Mouse (Mus musculus): ENCODE results near the gene Znrd1as. TPM values are rescaled to one million over a fixed set of nuclear protein-coding genes. Genes with fewer than 3 reads are reported as not detected.

The Znrd1as gene
- polyA plus RNA-seq (2015; fragmentation: Nextera tagmentation; extraction: Ambion mirVana) = 6.8 and 8.3 TPM in 2 replicates

GRCm38 (mm10) chr17:36957999-36958743 is at the start of gene Znrd1as, which contains the start of gene Znrd1:
TSS of gene Znrd1as (plus strand) at chr17:36958592.
TSS of gene Znrd1 (minus strand) at chr17:36958559.

GRCm38 (mm10) chr17:36942791-36943471 is 15.5 kb upstream of the Znrd1as start, which contains the start of gene Rnf39:
TSS of gene Rnf39 (plus strand) at chr17:36942918.

GRCm38 (mm10) chr17:36950981-36951947 is 7.1 kb upstream of the Znrd1as start, which contains the start of gene Ppp1r11:
TSS of gene Ppp1r11 (minus strand) at chr17:36951741.

GRCm38 (mm10) chr17:36981221-36981813 is 22.9 kb downstream of the Znrd1as start, which contains the start of gene 2410137M14Rik:
TSS of gene 2410137M14Rik (minus strand) at chr17:36981237.

GRCm38 (mm10) chr17:36989437-36989836 is 31.0 kb downstream of the Znrd1as start, which contains the start of gene H2-M5:
TSS of gene H2-M5 (minus strand) at chr17:36989537.

GRCm38 (mm10) chr17:37000863-37001262 is 42.5 kb downstream of the Znrd1as start, which contains the start of gene Zfp57:
TSS of gene Zfp57 (plus strand) at chr17:37001163.

Other genes with a start within 250 kb of the Znrd1as start
- not detected in 2 replicates for gene H2-M10.5, start 185.7 kb upstream of the Znrd1as start, polyA plus RNA-seq (2015; fragmentation: Nextera tagmentation; extraction: Ambion mirVana)
- not detected in 2 replicates for gene H2-M10.6, start 146.4 kb upstream of the Znrd1as start, polyA plus RNA-seq (2015; fragmentation: Nextera tagmentation; extraction: Ambion mirVana)
- gene Trim26, start 121.5 kb upstream of the Znrd1as start, polyA plus RNA-seq (2015; fragmentation: Nextera tagmentation; extraction: Ambion mirVana) = 30.2 and 41.1 TPM in 2 replicates
- 0.09 TPM in 1 of 2 replicates, not detected in the other for gene Trim15, start 91.4 kb upstream of the Znrd1as start, polyA plus RNA-seq (2015; fragmentation: Nextera tagmentation; extraction: Ambion mirVana)
- gene Trim10, start 89.0 kb upstream of the Znrd1as start, polyA plus RNA-seq (2015; fragmentation: Nextera tagmentation; extraction: Ambion mirVana) = 5.5 and 5.9 TPM in 2 replicates
- not detected in 2 replicates for gene Trim40, start 68.5 kb upstream of the Znrd1as start, polyA plus RNA-seq (2015; fragmentation: Nextera tagmentation; extraction: Ambion mirVana)
- not detected in 2 replicates for gene Trim31, start 60.5 kb upstream of the Znrd1as start, polyA plus RNA-seq (2015; fragmentation: Nextera tagmentation; extraction: Ambion mirVana)
- 0.44 and 0.91 TPM in 2 replicates for gene Rnf39, start 15.7 kb upstream of the Znrd1as start, polyA plus RNA-seq (2015; fragmentation: Nextera tagmentation; extraction: Ambion mirVana)
- 115 and 189 TPM in 2 replicates for gene Ppp1r11, start 6.9 kb upstream of the Znrd1as start, polyA plus RNA-seq (2015; fragmentation: Nextera tagmentation; extraction: Ambion mirVana)
- gene Znrd1, start within 50 bp of the Znrd1as start, polyA plus RNA-seq (2015; fragmentation: Nextera tagmentation; extraction: Ambion mirVana) = 64.6 and 73.7 TPM in 2 replicates
- gene 2410137M14Rik, start 22.6 kb downstream of the Znrd1as start, polyA plus RNA-seq (2015; fragmentation: Nextera tagmentation; extraction: Ambion mirVana) = not detected in 2 replicates
- gene H2-M5, start 30.9 kb downstream of the Znrd1as start, polyA plus RNA-seq (2015; fragmentation: Nextera tagmentation; extraction: Ambion mirVana) = 0.12 TPM in 1 of 2 replicates, not detected in the other
- 14.6 and 21.4 TPM in 2 replicates for gene Zfp57, start 42.6 kb downstream of the Znrd1as start, polyA plus RNA-seq (2015; fragmentation: Nextera tagmentation; extraction: Ambion mirVana)
- gene Mog, start 64.8 kb downstream of the Znrd1as start, polyA plus RNA-seq (2015; fragmentation: Nextera tagmentation; extraction: Ambion mirVana) = 0.06 TPM in 1 of 2 replicates, not detected in the other
- gene Gabbr1, start 87.4 kb downstream of the Znrd1as start, polyA plus RNA-seq (2015; fragmentation: Nextera tagmentation; extraction: Ambion mirVana) = 10.0 and 17.7 TPM in 2 replicates
- gene Olfr90, start 129.9 kb downstream of the Znrd1as start, polyA plus RNA-seq (2015; fragmentation: Nextera tagmentation; extraction: Ambion mirVana) = not detected in 2 replicates
- 0.09 TPM in 1 of 2 replicates, not detected in the other for gene Olfr91, start 139.7 kb downstream of the Znrd1as start, polyA plus RNA-seq (2015; fragmentation: Nextera tagmentation; extraction: Ambion mirVana)
- not detected in 2 replicates for gene Olfr92, start 161.5 kb downstream of the Znrd1as start, polyA plus RNA-seq (2015; fragmentation: Nextera tagmentation; extraction: Ambion mirVana)
- gene Olfr93, start 202.9 kb downstream of the Znrd1as start, polyA plus RNA-seq (2015; fragmentation: Nextera tagmentation; extraction: Ambion mirVana) = not detected in 2 replicates
- 0.25 TPM in 1 of 2 replicates, not detected in the other for gene Ubd, start 235.3 kb downstream of the Znrd1as start, polyA plus RNA-seq (2015; fragmentation: Nextera tagmentation; extraction: Ambion mirVana)
- gene Olfr94, start 242.4 kb downstream of the Znrd1as start, polyA plus RNA-seq (2015; fragmentation: Nextera tagmentation; extraction: Ambion mirVana) = not detected in 2 replicates